Mouse (Mus musculus): ENCODE measurements around the gene Qk.

GRCm38 (mm10) chr17:10190857-10191256 is 128.8 kb downstream of the Qk start:
- TF ChIP-seq CTCF (IDR thresholded peaks at IDR 0.05; ENCODE audit: borderline replicate concordance, insufficient read depth, low read depth, low read length) (no peak), POLR2A (IDR thresholded peaks at IDR 0.05; ENCODE audit: borderline replicate concordance, insufficient read depth, low read length) (no peak)

All from cerebellum, adult 2 months (tissue).